Mouse (Mus musculus) hindbrain, embryonic 11.5 days (tissue): Measurements from ENCODE around the gene Igf1r. TPM values are rescaled to one million over a fixed set of nuclear protein-coding genes. Genes with fewer than 3 reads are reported as not detected.

ENCODE experiments used
- ATAC-seq: fragments of 200-750 bp; cut with Nextera tagmentation; 2 replicates; pipeline ENCODE4 v1.8.0; 2017; ENCODE audit warnings: mild to moderate bottlenecking, moderate TSS enrichment, moderate library complexity; ENCODE audit not compliant: low FRiP score
- DNase-seq: peaks from one replicate; pipeline ENCODE4 v3.0.0-alpha.2; 2015; ENCODE audit warnings: low spot score
- H3K27ac ChIP-seq: fragments of 300-500 bp; sonication (generic); 2 replicates; pipeline ENCODE4 v1.5.1; 2014; ENCODE audit warnings: mild to moderate bottlenecking, low read depth, low read length
- H3K27me3 ChIP-seq: fragments of 300-500 bp; sonication (generic); 2 replicates; pipeline ENCODE4 v1.6.1; 2014; ENCODE audit warnings: mild to moderate bottlenecking, low read length, moderate library complexity, mixed read lengths; ENCODE audit not compliant: control insufficient read depth, insufficient read depth
- H3K36me3 ChIP-seq: fragments of 300-500 bp; sonication (generic); 2 replicates; pipeline ENCODE4 v1.6.1; 2014; ENCODE audit warnings: mild to moderate bottlenecking, low read length, moderate library complexity, mixed read lengths; ENCODE audit not compliant: control insufficient read depth, insufficient read depth
- H3K4me1 ChIP-seq: fragments of 300-500 bp; sonication (generic); replicated peaks from 2 replicates; pipeline ENCODE4 v1.6.1; 2014; ENCODE audit warnings: low read length, mixed read lengths; ENCODE audit not compliant: control insufficient read depth, insufficient read depth
- H3K4me2 ChIP-seq: fragments of 300-500 bp; sonication (generic); replicated peaks from 2 replicates; pipeline ENCODE4 v1.6.1; 2014; ENCODE audit warnings: mild to moderate bottlenecking, low read depth, low read length
- H3K4me3 ChIP-seq: fragments of 300-500 bp; sonication (generic); 2 replicates; pipeline ENCODE4 v1.5.1; 2014; ENCODE audit warnings: low read depth, low read length
- H3K9ac ChIP-seq: fragments of 300-500 bp; sonication (generic); 2 replicates; pipeline ENCODE4 v1.6.1; 2014; ENCODE audit warnings: low read depth, low read length
- H3K9me3 ChIP-seq: fragments of 300-500 bp; sonication (generic); 2 replicates; pipeline ENCODE4 v1.6.1; 2016; ENCODE audit warnings: low read length; ENCODE audit not compliant: control insufficient read depth
- WGBS: fragments of 180-500 bp; shearing (Covaris S2); extraction: QIAGEN DNeasy Blood & Tissue Kit; methylation state at CpG from one replicate; pipeline ENCODE4 v1.1.7; 2014; 5-methylcytosine and 5-hydroxymethylcytosine counted together
- polyA plus RNA-seq: library from polyadenylated mRNA; unstranded; fragments of >200 nt; fragmentation: Nextera tagmentation; extraction: Ambion mirVana; gene quantifications from 2 replicates; pipeline ENCODE4 v1.2.1, GENCODE M21; 2014

The Igf1r gene
- polyA plus RNA-seq, 1 experiment from 2014 or later: 35.7 TPM

DNA sequence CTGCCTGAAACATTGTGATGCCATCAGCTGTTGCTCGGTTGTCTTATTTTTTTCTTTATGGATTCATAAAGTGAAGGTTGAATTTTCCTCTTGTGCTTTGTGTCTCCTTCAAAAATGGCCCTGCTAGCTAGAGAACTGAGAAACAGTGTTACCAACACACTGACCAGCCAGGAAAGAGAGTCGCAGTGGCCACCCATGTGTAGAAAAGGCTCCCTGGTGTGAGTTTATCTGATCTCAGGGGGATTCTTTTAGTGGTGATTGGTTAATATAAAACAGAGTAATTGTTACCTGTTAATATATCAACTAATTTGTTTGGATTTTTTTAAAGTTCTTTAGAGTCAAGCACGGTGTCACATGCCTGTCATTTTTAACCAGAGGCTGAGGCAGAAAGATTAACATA, 33.2 kb upstream of the Igf1r start:
- no peaks in the 10 kb centered on the region for H3K4me1 ChIP-seq
- no peaks in the 10 kb centered on the region for H3K27me3 ChIP-seq
- no peak overlapping the region for H3K27ac ChIP-seq
- no peak overlapping the region for H3K9ac ChIP-seq
- no peak overlapping the region for H3K4me3 ChIP-seq
- H3K9me3 ChIP-seq: no peaks in the 10 kb centered on the region
- DNase-seq (no peak), ATAC-seq (no peak)
- H3K36me3 ChIP-seq: no peaks in the 10 kb centered on the region
- 66% methylated on average over 3 of the region's 3 CpGs for WGBS
- no peak overlapping the region for H3K4me2 ChIP-seq

DNA sequence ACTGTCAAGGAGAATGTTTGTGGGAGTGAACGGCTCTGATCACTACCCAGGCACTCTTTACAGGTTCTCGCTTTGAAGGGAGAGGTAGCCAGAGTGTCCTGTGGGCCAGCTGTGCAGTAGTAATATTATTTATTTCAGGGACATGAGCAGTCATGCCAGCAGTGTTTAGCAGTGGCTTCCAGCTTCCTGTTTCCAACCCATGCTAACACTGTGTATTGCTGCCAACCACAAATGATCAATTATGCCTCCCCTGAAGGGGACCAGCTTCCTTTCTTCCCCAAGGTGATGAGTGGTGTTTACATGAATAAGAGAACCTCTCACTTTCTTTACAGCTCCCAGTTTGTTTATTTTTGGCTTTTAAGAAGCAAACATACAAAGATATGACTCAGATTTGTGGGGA, 28.4 kb upstream of the Igf1r start:
- 82% methylated on average over 2 of the region's 2 CpGs for WGBS
- ATAC-seq (no peak), DNase-seq (no peak)
- no peaks in the 10 kb centered on the region for H3K27me3 ChIP-seq
- no peak overlapping the region for H3K27ac ChIP-seq
- H3K4me3 ChIP-seq: no peak overlapping the region
- H3K4me1 ChIP-seq: no peaks in the 10 kb centered on the region
- no peak overlapping the region for H3K9ac ChIP-seq
- no peaks in the 10 kb centered on the region for H3K9me3 ChIP-seq
- no peak overlapping the region for H3K4me2 ChIP-seq
- H3K36me3 ChIP-seq: no peaks in the 10 kb centered on the region

DNA sequence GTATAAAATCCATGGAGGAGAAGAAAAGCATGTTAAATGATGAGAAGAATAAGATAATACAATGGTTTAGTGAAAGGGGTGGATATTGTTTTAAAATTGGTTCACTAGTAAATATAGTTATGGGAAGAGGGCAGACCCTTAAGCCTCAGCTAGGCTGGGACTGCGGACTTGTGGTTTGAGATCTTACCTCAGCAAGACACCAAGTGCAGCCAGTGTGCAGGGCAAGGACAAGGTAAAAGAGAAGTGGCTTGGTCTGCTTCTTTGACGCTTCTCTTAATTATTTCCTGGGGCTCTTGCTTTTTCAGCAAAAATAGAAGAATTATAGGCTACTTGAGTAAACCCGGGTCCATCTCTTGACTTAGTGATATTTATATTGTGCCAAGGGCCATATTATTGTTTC, 22.5 kb upstream of the Igf1r start:
- Histone ChIP-seq H3K27ac (no peak overlapping the region), H3K4me1 (no peaks in the 10 kb centered on the region), H3K4me2 (no peak overlapping the region), H3K27me3 (no peaks in the 10 kb centered on the region), H3K9me3 (no peaks in the 10 kb centered on the region), H3K9ac (no peak overlapping the region), H3K4me3 (no peak overlapping the region), H3K36me3 (no peaks in the 10 kb centered on the region)
- no peak for DNase-seq
- WGBS: 89% methylated on average over 3 of the region's 3 CpGs
- ATAC-seq: no peak

DNA sequence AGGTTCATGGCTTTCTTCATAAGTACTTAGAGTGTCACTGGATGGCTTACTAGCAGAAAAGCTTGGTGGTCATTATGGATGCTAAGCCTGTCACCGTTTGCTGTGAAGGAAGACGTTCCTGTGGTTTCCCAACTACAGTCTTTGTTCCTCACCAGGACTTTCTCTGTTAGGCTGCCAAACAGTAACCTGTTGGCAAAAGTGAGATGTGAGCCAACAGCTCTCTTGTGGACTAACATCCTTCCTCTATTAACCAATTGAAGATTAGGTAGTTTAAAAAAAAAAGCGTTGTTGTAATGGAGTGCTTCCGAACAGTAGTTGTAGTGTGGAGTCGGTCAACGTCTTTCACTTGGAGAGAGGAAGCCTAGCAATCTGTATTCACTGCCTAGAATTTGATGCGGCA, 15.8 kb upstream of the Igf1r start:
- Histone ChIP-seq H3K4me3 (no peak overlapping the region), H3K9ac (no peak overlapping the region), H3K4me2 (no peak overlapping the region), H3K36me3 (no peaks in the 10 kb centered on the region), H3K4me1 (no peaks in the 10 kb centered on the region), H3K27ac (no peak overlapping the region), H3K27me3 (no peaks in the 10 kb centered on the region), H3K9me3 (no peaks in the 10 kb centered on the region)
- 87% methylated on average over 7 of the region's 7 CpGs for WGBS
- ATAC-seq: no peak
- DNase-seq: no peak

DNA sequence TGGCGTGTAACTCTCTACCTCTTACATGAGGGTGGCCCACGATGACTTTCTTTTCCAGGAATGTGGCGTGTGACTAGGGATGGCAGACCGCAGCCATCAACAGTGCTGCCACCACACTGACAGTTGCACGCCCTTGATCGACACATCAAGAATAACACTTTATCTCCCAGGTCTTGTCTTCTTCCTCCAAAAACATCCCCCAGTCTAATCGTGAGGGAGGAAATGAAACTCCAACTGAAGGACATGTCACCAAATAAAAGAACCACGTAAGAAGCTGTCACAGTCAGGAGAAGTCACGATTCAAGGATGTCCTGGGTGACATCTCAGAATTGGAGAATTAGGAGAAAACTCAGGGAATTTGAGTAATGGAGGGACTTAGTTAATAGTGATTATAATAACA, 8.8 kb upstream of the Igf1r start:
- Histone ChIP-seq H3K4me3 (no peak overlapping the region), H3K4me1 (no peaks in the 10 kb centered on the region), H3K9ac (no peak overlapping the region), H3K36me3 (no peaks in the 10 kb centered on the region), H3K9me3 (no peaks in the 10 kb centered on the region), H3K27me3 (no peaks in the 10 kb centered on the region), H3K27ac (no peak overlapping the region), H3K4me2 (no peak overlapping the region)
- DNase-seq (no peak), ATAC-seq (no peak)
- WGBS: 86% methylated on average over 9 of the region's 9 CpGs

DNA sequence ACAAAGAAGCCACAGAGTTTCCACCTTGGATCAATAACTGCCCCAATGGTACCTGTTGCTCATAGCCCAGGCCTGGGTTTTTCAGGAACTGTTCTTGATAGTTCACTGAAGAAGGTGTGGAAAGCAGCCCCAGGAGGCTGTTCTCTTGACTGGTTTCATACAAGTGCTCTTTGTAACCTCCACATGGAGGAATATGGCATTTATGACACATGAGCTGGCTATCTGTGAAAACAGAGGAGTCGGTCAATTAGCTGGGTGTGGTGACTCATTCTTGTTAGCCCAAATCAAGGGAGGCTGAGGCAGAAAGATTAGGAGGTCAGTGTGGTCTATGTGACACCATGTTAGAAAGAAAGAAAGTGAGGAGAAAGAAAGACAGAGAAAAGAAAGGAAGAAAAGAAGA, 5.7 kb upstream of the Igf1r start:
- Histone ChIP-seq H3K27ac (no peak overlapping the region), H3K9ac (no peak overlapping the region), H3K4me1 (no peaks in the 10 kb centered on the region), H3K27me3 (no peaks in the 10 kb centered on the region), H3K4me2 (no peak overlapping the region), H3K36me3 (no peaks in the 10 kb centered on the region), H3K4me3 (no peak overlapping the region), H3K9me3 (no peaks in the 10 kb centered on the region)
- WGBS: 80% methylated on average over 1 of the region's 1 CpGs
- DNase-seq (no peak), ATAC-seq (no peak)

DNA sequence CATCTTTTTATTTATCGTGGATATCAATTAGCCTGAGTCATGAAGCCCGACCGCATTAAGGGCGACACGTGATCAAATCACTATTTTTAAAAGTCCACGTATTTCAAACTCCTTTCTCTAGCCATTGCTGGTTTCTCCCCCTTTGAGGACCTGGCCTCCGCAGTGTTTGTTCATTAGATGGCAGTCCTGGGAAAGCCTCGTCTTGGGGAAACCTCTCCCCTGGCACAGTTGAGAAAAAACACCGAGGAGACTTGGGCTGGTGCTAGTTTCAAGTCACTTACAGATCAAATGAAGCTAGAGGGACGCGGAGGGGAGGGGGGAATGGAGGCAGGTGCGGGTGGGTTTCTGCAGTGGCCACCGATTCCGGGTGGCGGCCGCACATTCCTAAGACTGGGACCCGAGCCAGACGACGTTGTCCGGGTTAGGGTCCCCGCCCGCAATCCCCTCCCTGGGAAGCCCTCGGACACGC, 2.2 kb upstream of the Igf1r start:
- H3K27ac ChIP-seq: peak overlapping the region; percentile 99
- H3K4me3 ChIP-seq: peak overlapping the region; percentile 85
- peaks cover 2% of the 10 kb centered on the region; the same call in 1 of the 2 replicates for H3K4me1 ChIP-seq
- H3K27me3 ChIP-seq: no peaks in the 10 kb centered on the region
- ATAC-seq: no peak
- 1% methylated on average over 24 of the region's 24 CpGs for WGBS
- peak overlapping the region; percentile 74 for H3K9ac ChIP-seq
- no peaks in the 10 kb centered on the region for H3K36me3 ChIP-seq
- peak overlapping the region; percentile 67 for H3K4me2 ChIP-seq
- DNase-seq: no peak
- no peaks in the 10 kb centered on the region for H3K9me3 ChIP-seq

DNA sequence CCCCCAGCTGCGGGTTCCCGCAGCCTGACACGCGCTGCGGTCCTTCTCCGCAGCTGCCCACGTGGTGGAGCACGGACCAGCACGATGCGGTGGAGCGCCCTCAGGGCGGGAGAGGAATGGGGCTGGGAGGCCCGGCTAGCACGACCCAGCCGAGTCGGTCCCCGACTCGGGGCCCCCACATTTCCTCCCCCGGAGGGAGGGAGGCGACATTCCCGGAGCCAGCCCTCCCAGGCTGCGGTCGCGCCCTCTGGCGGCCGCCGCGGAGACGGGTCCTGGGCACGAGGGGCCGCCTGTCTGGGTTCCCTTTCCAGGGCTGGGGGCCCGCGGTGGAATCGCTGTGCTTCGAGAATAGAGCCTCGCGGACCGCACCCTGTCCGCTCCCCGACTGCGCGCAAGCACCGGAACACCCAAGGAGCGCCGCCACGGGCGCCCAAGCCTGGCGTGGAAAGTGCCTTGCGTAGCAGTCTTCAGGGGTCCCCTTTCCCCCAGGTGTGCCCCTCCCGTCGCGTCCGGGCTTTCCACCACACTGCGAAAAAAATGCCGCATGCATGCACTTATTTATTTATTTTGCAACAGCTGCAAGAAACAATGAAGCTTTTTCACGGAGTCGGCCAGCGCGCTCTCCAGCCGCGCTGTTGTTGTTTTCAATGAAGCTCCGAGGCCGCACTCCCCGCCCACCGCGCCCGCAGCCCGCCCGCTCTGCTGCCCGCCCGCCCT, 1.7 kb upstream of the Igf1r start:
- H3K36me3 ChIP-seq: no peaks in the 10 kb centered on the region
- ATAC-seq: peak; percentile 85
- H3K27ac ChIP-seq: peak overlapping the region; percentile 99
- H3K4me2 ChIP-seq: peak overlapping the region; percentile 67
- peaks cover 2% of the 10 kb centered on the region; the same call in 1 of the 2 replicates for H3K4me1 ChIP-seq
- peak; percentile 93 for DNase-seq
- WGBS: under 1% methylated on average over 69 of the region's 71 CpGs
- peak overlapping the region; percentile 85 for H3K4me3 ChIP-seq
- no peaks in the 10 kb centered on the region for H3K27me3 ChIP-seq
- peak overlapping the region; percentile 74 for H3K9ac ChIP-seq
- H3K9me3 ChIP-seq: no peaks in the 10 kb centered on the region

DNA sequence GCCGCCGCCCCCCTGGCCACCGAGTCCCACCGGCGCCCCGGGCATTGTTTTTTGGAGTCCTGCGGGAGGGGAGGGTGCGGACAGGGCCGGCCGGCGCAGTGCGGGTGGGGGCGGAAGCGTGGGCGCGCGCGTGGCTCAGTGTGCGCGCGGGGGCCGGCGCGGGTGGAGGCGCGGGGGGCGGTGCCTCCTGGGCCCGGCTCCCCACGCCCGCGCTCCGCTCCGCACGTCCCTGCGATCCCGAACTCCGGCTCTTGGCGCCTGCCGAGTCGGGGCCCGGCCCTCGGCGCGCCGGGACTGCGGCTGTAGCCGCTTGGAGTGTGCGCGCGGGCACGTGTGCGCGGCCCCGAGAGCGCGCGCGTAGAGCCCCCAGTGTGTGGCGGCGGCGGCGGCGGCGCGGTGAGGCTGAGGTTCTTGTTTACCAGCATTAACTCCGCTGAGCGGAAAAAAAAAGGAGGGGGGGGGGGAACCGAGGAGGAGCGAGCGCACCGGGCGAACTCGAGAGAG, 1.0 kb upstream of the Igf1r start:
- Histone ChIP-seq H3K36me3 (no peaks in the 10 kb centered on the region), H3K9me3 (no peaks in the 10 kb centered on the region), H3K27me3 (no peaks in the 10 kb centered on the region), H3K9ac (peak overlapping the region; percentile 97), H3K27ac (peak overlapping the region; percentile 99), H3K4me1 (peaks cover 2% of the 10 kb centered on the region; the same call in 1 of the 2 replicates), H3K4me2 (peak overlapping the region; percentile 95), H3K4me3 (peak overlapping the region; percentile 85)
- ATAC-seq: peak; percentile 78
- WGBS: under 1% methylated on average over 24 of the region's 73 CpGs
- peak; percentile 98 for DNase-seq
